Mouse (Mus musculus) midbrain, embryonic 14.5 days (tissue): ENCODE measurements around the gene Hsd17b10. TPM values are rescaled to one million over a fixed set of nuclear protein-coding genes. Genes with fewer than 3 reads are reported as not detected.
A peak's percentile ranks its signal among the peaks of the same experiment; 100 is the strongest.

Experiments used
- ATAC-seq: fragments of 200-750 bp; cut with Nextera tagmentation; 2 replicates; pipeline ENCODE4 v1.8.0; 2017; ENCODE audit warnings: moderate number of reproducible peaks, moderate library complexity; ENCODE audit not compliant: low FRiP score, low TSS enrichment
- DNase-seq: peaks from one replicate; pipeline ENCODE4 v3.0.0-alpha.2; 2015
- H3K27ac ChIP-seq: fragments of 300-500 bp; sonication (generic); replicated peaks from 2 replicates; pipeline ENCODE4 v1.5.1; 2014; ENCODE audit warnings: mild to moderate bottlenecking, low read depth, low read length, moderate library complexity
- H3K27me3 ChIP-seq: fragments of 300-500 bp; sonication (generic); 2 replicates; pipeline ENCODE4 v1.6.1; 2014; ENCODE audit warnings: low read length, control low read depth, mixed read lengths; ENCODE audit not compliant: control insufficient read depth, insufficient read depth
- H3K36me3 ChIP-seq: fragments of 300-500 bp; sonication (generic); 2 replicates; pipeline ENCODE4 v1.6.1; 2014; ENCODE audit warnings: low read length, control low read depth; ENCODE audit not compliant: control insufficient read depth, insufficient read depth
- H3K4me1 ChIP-seq: fragments of 300-500 bp; sonication (generic); 2 replicates; pipeline ENCODE4 v1.6.1; 2014; ENCODE audit warnings: mild to moderate bottlenecking, antibody characterized with exemption, low read length, control low read depth; ENCODE audit not compliant: control insufficient read depth, insufficient read depth
- H3K4me2 ChIP-seq: fragments of 300-500 bp; sonication (generic); 2 replicates; pipeline ENCODE4 v1.6.1; 2014; ENCODE audit warnings: mild to moderate bottlenecking, low read length, moderate library complexity
- H3K4me3 ChIP-seq: fragments of 300-500 bp; sonication (generic); replicated peaks from 2 replicates; pipeline ENCODE4 v1.5.1; 2014; ENCODE audit warnings: low read depth, low read length
- H3K9ac ChIP-seq: fragments of 300-500 bp; sonication (generic); replicated peaks from 2 replicates; pipeline ENCODE4 v1.6.1; 2014; ENCODE audit warnings: mild to moderate bottlenecking, low read length, moderate library complexity
- H3K9me3 ChIP-seq: fragments of 300-500 bp; sonication (generic); 2 replicates; pipeline ENCODE4 v1.6.1; 2016; ENCODE audit warnings: low read length, control low read depth, mixed read lengths; ENCODE audit not compliant: control insufficient read depth
- WGBS: fragments of 180-500 bp; shearing (Covaris S2); extraction: QIAGEN DNeasy Blood & Tissue Kit; methylation state at CpG from one replicate; pipeline ENCODE4 v1.1.7; 2014; 5-methylcytosine and 5-hydroxymethylcytosine counted together
- polyA plus RNA-seq: library from polyadenylated mRNA; unstranded; fragments of >200 nt; fragmentation: Nextera tagmentation; extraction: Ambion mirVana; gene quantifications from 2 replicates; pipeline ENCODE4 v1.2.1, GENCODE M21; 2014

Gene Hsd17b10
- polyA plus RNA-seq, 1 experiment from 2014 or later, result 111 TPM

- Histone ChIP-seq H3K4me2 (peak overlapping the region; percentile 54), H3K4me1 (0 out of 2 replicates have a peak, but pooled peaks cover 4% of the 10 kb centered on the region), H3K27me3 (peaks cover 5% of the 10 kb centered on the region; the same call in 1 of the 2 replicates), H3K36me3 (no peaks in the 10 kb centered on the region), H3K9me3 (no peaks in the 10 kb centered on the region), H3K9ac (peak overlapping the region; percentile 54; the same call in 1 of the 2 replicates), H3K27ac (no peak overlapping the region), H3K4me3 (peak overlapping the region; percentile 51)
- ATAC-seq, result no peak
- DNase-seq, result no peak
- WGBS, result 20% methylated on average over 14 of the region's 14 CpGs
Observed at GRCm38 (mm10) chrX:152017186-152017585, 15.5 kb downstream of the Hsd17b10 start.

- Histone ChIP-seq H3K4me3 (no peak overlapping the region), H3K9ac (no peak overlapping the region), H3K27me3 (0 out of 2 replicates have a peak, but pooled peaks cover 10% of the 10 kb centered on the region), H3K36me3 (0 out of 2 replicates have a peak, but pooled peaks cover 2% of the 10 kb centered on the region), H3K9me3 (no peaks in the 10 kb centered on the region), H3K4me2 (no peak overlapping the region), H3K4me1 (0 out of 2 replicates have a peak, but pooled peaks cover 4% of the 10 kb centered on the region), H3K27ac (no peak overlapping the region)
- 91% methylated on average over 2 of the region's 2 CpGs for WGBS
- ATAC-seq (no peak), DNase-seq (no peak)
Observed at GRCm38 (mm10) chrX:152019294-152019693, 17.6 kb downstream of the Hsd17b10 start.

GRCm38 (mm10) chrX:152039865-152040264 lies 38.2 kb downstream of the Hsd17b10 start:
- Histone ChIP-seq H3K4me2 (no peak overlapping the region), H3K36me3 (peaks cover 23% of the 10 kb centered on the region), H3K9me3 (no peaks in the 10 kb centered on the region), H3K4me1 (no peaks in the 10 kb centered on the region), H3K9ac (no peak overlapping the region), H3K4me3 (no peak overlapping the region), H3K27me3 (peaks cover 7% of the 10 kb centered on the region; the same call in 1 of the 2 replicates), H3K27ac (no peak overlapping the region)
- DNase-seq, result no peak
- ATAC-seq, result no peak

- H3K9me3 ChIP-seq, result no peaks in the 10 kb centered on the region
- DNase-seq, result peak; percentile 4
- no peak for ATAC-seq
- H3K4me1 ChIP-seq, result no peaks in the 10 kb centered on the region
- peaks cover 20% of the 10 kb centered on the region for H3K36me3 ChIP-seq
- H3K9ac ChIP-seq, result no peak overlapping the region
- H3K4me3 ChIP-seq, result no peak overlapping the region
- peaks cover 15% of the 10 kb centered on the region for H3K27me3 ChIP-seq
- no peak overlapping the region for H3K4me2 ChIP-seq
- H3K27ac ChIP-seq, result no peak overlapping the region
Observed at GRCm38 (mm10) chrX:152047230-152047629, 45.6 kb downstream of the Hsd17b10 start.

- Histone ChIP-seq H3K4me1 (no peaks in the 10 kb centered on the region), H3K4me3 (no peak overlapping the region), H3K27me3 (peaks cover 23% of the 10 kb centered on the region; the same call in 1 of the 2 replicates), H3K27ac (no peak overlapping the region), H3K9me3 (no peaks in the 10 kb centered on the region), H3K36me3 (peaks cover 16% of the 10 kb centered on the region; the same call in 1 of the 2 replicates), H3K4me2 (no peak overlapping the region), H3K9ac (no peak overlapping the region)
- ATAC-seq (no peak), DNase-seq (no peak)
- 81% methylated on average over 3 of the region's 3 CpGs for WGBS
Observed at GRCm38 (mm10) chrX:152052546-152052945, 50.9 kb downstream of the Hsd17b10 start.

Other genes with a start within 250 kb of the Hsd17b10 start
- 93.6 and 106 TPM in 2 replicates for gene Huwe1, start 201.0 kb upstream of the Hsd17b10 start, polyA plus RNA-seq
- 2.0 and 2.8 TPM in 2 replicates for gene Ribc1, start 14.4 kb downstream of the Hsd17b10 start, polyA plus RNA-seq
- gene Smc1a, start 14.6 kb downstream of the Hsd17b10 start, polyA plus RNA-seq, result 50.2 and 83.1 TPM in 2 replicates
- 5.2 and 7.2 TPM in 2 replicates for gene Iqsec2, start 142.4 kb downstream of the Hsd17b10 start, polyA plus RNA-seq
- 28.8 and 37.7 TPM in 2 replicates for gene Kdm5c, start 231.2 kb downstream of the Hsd17b10 start, polyA plus RNA-seq